Mouse (Mus musculus): ENCODE results near the gene Arhgap15. TPM values are rescaled to one million over a fixed set of nuclear protein-coding genes. Genes with fewer than 3 reads are reported as not detected.

Gene Arhgap15
- polyA plus RNA-seq, 1 experiment from 2014 or later, result 0.87 TPM

- H3K9ac ChIP-seq (replicated peaks), result no peak overlapping the region
- no peaks in the 10 kb centered on the region for H3K27me3 ChIP-seq
- no peaks in the 10 kb centered on the region for H3K4me1 ChIP-seq
- no peaks in the 10 kb centered on the region for H3K36me3 ChIP-seq
- no peak for ATAC-seq (replicated peaks)
- no peak overlapping the region for H3K4me2 ChIP-seq (replicated peaks)
- H3K9me3 ChIP-seq, result no peaks in the 10 kb centered on the region
- H3K4me3 ChIP-seq, result no peak overlapping the region
- no peak overlapping the region for H3K27ac ChIP-seq (replicated peaks)
Measured at GRCm38 (mm10) chr2:43959189-43959588, 210.6 kb downstream of the Arhgap15 start.

DNA sequence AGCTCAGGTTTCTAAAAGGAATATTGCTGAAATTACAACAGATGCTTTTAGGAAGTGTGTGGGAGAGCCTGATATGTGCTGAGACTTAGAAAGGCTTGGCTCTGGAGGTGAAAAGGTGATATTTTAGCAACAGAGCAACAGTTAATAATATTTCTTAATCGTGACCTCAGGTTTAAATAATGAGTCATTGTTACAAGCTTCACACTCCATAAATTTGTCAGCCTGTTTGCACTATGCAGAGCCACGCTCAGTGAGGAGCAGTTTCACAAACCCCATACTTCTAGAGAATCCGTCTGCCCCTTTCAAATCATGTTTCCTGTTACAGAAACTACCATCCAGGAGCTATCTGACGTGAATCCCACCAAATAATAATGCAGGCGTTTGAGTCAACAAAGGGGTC is 213.8 kb downstream of the Arhgap15 start:
- Histone ChIP-seq H3K9me3 (no peaks in the 10 kb centered on the region), H3K27me3 (no peaks in the 10 kb centered on the region), H3K27ac (replicated peaks) (no peak overlapping the region), H3K4me3 (no peak overlapping the region), H3K9ac (replicated peaks) (no peak overlapping the region), H3K36me3 (no peaks in the 10 kb centered on the region), H3K4me2 (replicated peaks) (no peak overlapping the region), H3K4me1 (no peaks in the 10 kb centered on the region)
- ATAC-seq (replicated peaks), result no peak
- WGBS, result 82% methylated on average over 5 of the region's 5 CpGs

DNA sequence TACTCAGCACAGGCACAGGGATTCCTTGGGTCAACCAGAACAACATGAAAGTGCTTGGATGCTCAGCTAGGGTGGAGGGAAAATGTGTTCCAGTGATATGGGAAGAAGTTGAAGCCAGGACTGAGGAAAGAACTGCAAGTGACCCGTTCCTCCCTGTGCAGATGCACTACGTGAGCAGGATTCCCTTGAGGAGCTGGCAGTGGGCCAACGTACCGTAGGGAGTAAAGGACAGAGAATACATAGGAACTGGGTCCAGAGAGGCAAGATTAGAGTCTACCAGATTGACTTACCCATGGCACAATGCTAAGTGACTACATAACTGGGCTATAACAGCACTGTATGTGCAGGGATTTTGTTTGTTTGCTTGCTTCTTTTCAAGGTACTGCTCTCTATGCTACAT is 220.0 kb downstream of the Arhgap15 start:
- 37% methylated on average over 4 of the region's 4 CpGs for WGBS

GRCm38 (mm10) chr2:43977732-43978131 is 229.1 kb downstream of the Arhgap15 start:
- no peak overlapping the region for H3K4me3 ChIP-seq
- H3K9me3 ChIP-seq, result no peaks in the 10 kb centered on the region
- peak overlapping the region; percentile 88 for H3K27ac ChIP-seq (replicated peaks)
- peaks cover 23% of the 10 kb centered on the region for H3K4me1 ChIP-seq
- H3K4me2 ChIP-seq (replicated peaks), result no peak overlapping the region; the same call in 1 of the 2 replicates
- 55% methylated on average over 11 of the region's 11 CpGs for WGBS
- no peak overlapping the region; the same call in 1 of the 2 replicates for H3K9ac ChIP-seq (replicated peaks)
- H3K27me3 ChIP-seq, result no peaks in the 10 kb centered on the region
- no peaks in the 10 kb centered on the region for H3K36me3 ChIP-seq
- ATAC-seq (replicated peaks), result peak; percentile 40; the same call in 1 of the 2 replicates

More for the DNA sequence above, 220.0 kb downstream of the Arhgap15 start:
- no peaks in the 10 kb centered on the region for H3K27me3 ChIP-seq
- no peaks in the 10 kb centered on the region for H3K9me3 ChIP-seq
- no peaks in the 10 kb centered on the region for H3K4me1 ChIP-seq
- 0 out of 2 replicates have a peak, but pooled peaks have one; percentile 46 for ATAC-seq (replicated peaks)
- no peak overlapping the region for H3K9ac ChIP-seq (replicated peaks)
- no peaks in the 10 kb centered on the region for H3K36me3 ChIP-seq
- H3K27ac ChIP-seq (replicated peaks), result no peak overlapping the region
- H3K4me3 ChIP-seq, result no peak overlapping the region
- H3K4me2 ChIP-seq (replicated peaks), result no peak overlapping the region

- Histone ChIP-seq H3K9me3 (no peaks in the 10 kb centered on the region), H3K4me1 (peaks cover 23% of the 10 kb centered on the region), H3K4me3 (no peak overlapping the region), H3K9ac (replicated peaks) (no peak overlapping the region), H3K27me3 (no peaks in the 10 kb centered on the region), H3K27ac (replicated peaks) (peak overlapping the region; percentile 88), H3K4me2 (replicated peaks) (peak overlapping the region; percentile 7; the same call in 1 of the 2 replicates), H3K36me3 (no peaks in the 10 kb centered on the region)
- WGBS, result 33% methylated on average over 13 of the region's 13 CpGs
- peak; percentile 92 for ATAC-seq (replicated peaks)
Measured at GRCm38 (mm10) chr2:43978177-43979013, 229.8 kb downstream of the Arhgap15 start.

- 67% methylated on average over 14 of the region's 14 CpGs for WGBS
- Histone ChIP-seq H3K4me1 (peaks cover 16% of the 10 kb centered on the region), H3K4me3 (no peak overlapping the region), H3K4me2 (replicated peaks) (no peak overlapping the region), H3K9ac (replicated peaks) (no peak overlapping the region), H3K27me3 (no peaks in the 10 kb centered on the region), H3K36me3 (no peaks in the 10 kb centered on the region), H3K27ac (replicated peaks) (peak overlapping the region; percentile 60), H3K9me3 (no peaks in the 10 kb centered on the region)
- no peak for ATAC-seq (replicated peaks)
Measured at GRCm38 (mm10) chr2:43986066-43986465, 237.4 kb downstream of the Arhgap15 start.

GRCm38 (mm10) chr2:43987919-43988318 is 239.3 kb downstream of the Arhgap15 start:
- Histone ChIP-seq H3K4me2 (replicated peaks) (no peak overlapping the region), H3K4me1 (peaks cover 17% of the 10 kb centered on the region), H3K27me3 (no peaks in the 10 kb centered on the region), H3K27ac (replicated peaks) (peak overlapping the region; percentile 11; the same call in 1 of the 2 replicates), H3K36me3 (no peaks in the 10 kb centered on the region), H3K9me3 (no peaks in the 10 kb centered on the region), H3K4me3 (no peak overlapping the region), H3K9ac (replicated peaks) (no peak overlapping the region)
- WGBS, result 70% methylated on average over 3 of the region's 3 CpGs
- no peak for ATAC-seq (replicated peaks)

DNA sequence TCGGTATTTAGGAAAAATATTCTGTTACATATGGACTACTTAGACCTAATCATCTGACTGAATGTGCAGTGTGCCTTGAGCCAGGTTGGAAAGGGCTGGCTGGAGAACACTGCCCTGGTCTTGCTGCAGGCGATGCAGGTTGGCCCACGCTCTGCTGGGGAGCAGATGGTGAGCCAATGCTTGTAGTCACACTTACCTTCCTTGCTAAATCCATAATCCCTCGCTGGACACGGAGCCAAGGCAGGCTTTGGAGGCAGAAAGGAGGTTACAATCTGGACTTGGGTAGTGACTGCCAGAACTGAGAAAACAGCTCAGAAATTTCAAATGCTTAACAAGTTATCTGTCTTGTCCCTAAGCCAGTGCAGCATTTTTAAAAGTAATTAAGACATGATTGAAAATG is 241.2 kb downstream of the Arhgap15 start:
- Histone ChIP-seq H3K27ac (replicated peaks) (peak overlapping the region; percentile 90), H3K9ac (replicated peaks) (no peak overlapping the region), H3K4me2 (replicated peaks) (no peak overlapping the region), H3K9me3 (no peaks in the 10 kb centered on the region), H3K27me3 (no peaks in the 10 kb centered on the region), H3K36me3 (no peaks in the 10 kb centered on the region), H3K4me3 (no peak overlapping the region), H3K4me1 (peaks cover 17% of the 10 kb centered on the region)
- peak; percentile 95 for ATAC-seq (replicated peaks)
- 42% methylated on average over 5 of the region's 5 CpGs for WGBS

- Histone ChIP-seq H3K9ac (replicated peaks) (no peak overlapping the region), H3K4me2 (replicated peaks) (no peak overlapping the region), H3K4me3 (no peak overlapping the region), H3K4me1 (peaks cover 17% of the 10 kb centered on the region), H3K36me3 (no peaks in the 10 kb centered on the region), H3K27me3 (no peaks in the 10 kb centered on the region), H3K9me3 (no peaks in the 10 kb centered on the region), H3K27ac (replicated peaks) (0 out of 2 replicates have a peak overlapping the region, but pooled peaks have one; percentile 27)
- no peak for ATAC-seq (replicated peaks)
- 75% methylated on average over 7 of the region's 7 CpGs for WGBS
Measured at GRCm38 (mm10) chr2:43992510-43992909, 243.9 kb downstream of the Arhgap15 start.

DNA sequence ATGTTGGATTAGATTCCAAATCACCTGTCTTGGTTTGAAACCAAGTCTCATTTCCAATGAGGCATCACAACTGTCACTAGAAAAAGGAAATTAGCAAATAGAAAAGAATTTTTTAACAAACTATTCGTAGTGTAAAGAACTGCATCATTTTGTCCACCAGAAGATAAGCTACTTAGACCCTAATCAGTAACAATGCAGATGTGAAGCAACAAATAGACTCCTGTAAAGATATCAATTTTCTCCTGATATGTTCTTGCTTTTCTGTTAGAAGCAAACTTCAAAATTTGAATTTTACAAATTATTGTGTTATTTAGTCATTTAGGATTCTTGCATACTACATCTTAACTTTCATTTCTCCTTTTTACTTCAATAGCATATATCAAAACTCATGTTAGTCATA is 253.8 kb downstream of the Arhgap15 start:
- no peaks in the 10 kb centered on the region for H3K27me3 ChIP-seq
- ATAC-seq (replicated peaks), result no peak
- H3K9me3 ChIP-seq, result no peaks in the 10 kb centered on the region
- no peaks in the 10 kb centered on the region for H3K36me3 ChIP-seq
- no peak overlapping the region for H3K4me3 ChIP-seq
- no peak overlapping the region for H3K27ac ChIP-seq (replicated peaks)
- no peaks in the 10 kb centered on the region for H3K4me1 ChIP-seq
- 80% methylated on average over 1 of the region's 1 CpGs for WGBS
- H3K9ac ChIP-seq (replicated peaks), result no peak overlapping the region
- no peak overlapping the region for H3K4me2 ChIP-seq (replicated peaks)

DNA sequence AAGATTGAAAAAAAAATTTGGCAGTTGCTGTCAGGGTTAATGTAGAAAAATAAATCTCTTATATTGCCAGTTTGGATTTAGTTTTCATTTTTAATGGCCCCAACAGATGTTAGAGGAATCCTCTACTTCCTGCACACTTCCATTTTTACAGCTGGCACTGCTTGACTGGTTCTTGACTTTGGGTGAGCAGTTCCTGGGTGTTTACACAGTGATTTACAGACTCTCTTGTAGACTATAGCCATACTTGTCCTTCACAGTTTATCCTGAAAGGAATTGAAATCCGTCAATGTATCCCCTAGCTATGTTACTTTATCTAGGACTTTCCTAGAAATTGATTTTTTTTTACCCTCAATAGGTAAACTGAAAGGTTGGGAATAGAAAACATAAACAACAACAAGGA is 261.6 kb downstream of the Arhgap15 start:
- Histone ChIP-seq H3K27me3 (no peaks in the 10 kb centered on the region), H3K4me2 (replicated peaks) (no peak overlapping the region), H3K9me3 (no peaks in the 10 kb centered on the region), H3K27ac (replicated peaks) (no peak overlapping the region), H3K4me3 (no peak overlapping the region), H3K9ac (replicated peaks) (no peak overlapping the region), H3K4me1 (no peaks in the 10 kb centered on the region), H3K36me3 (no peaks in the 10 kb centered on the region)
- 85% methylated on average over 1 of the region's 1 CpGs for WGBS
- no peak for ATAC-seq (replicated peaks)

- no peak for ATAC-seq (replicated peaks)
- Histone ChIP-seq H3K4me1 (peaks cover 4% of the 10 kb centered on the region), H3K9me3 (no peaks in the 10 kb centered on the region), H3K27me3 (no peaks in the 10 kb centered on the region), H3K9ac (replicated peaks) (no peak overlapping the region), H3K36me3 (no peaks in the 10 kb centered on the region), H3K4me3 (no peak overlapping the region), H3K27ac (replicated peaks) (no peak overlapping the region), H3K4me2 (replicated peaks) (no peak overlapping the region)
- WGBS, result 73% methylated on average over 5 of the region's 5 CpGs
Measured at GRCm38 (mm10) chr2:44013388-44013787, 264.8 kb downstream of the Arhgap15 start.

Measured in forebrain, embryonic 15.5 days (tissue).